Mouse (Mus musculus): ENCODE results near the gene Eid1.

- TF ChIP-seq POLR2A (IDR thresholded peaks at IDR 0.05; ENCODE audit: insufficient read length, low read depth), result no peak
- TF ChIP-seq USF1 (IDR thresholded peaks at IDR 0.05; ENCODE audit: low read depth), result no peak
- TF ChIP-seq TCF12 (IDR thresholded peaks at IDR 0.05; ENCODE audit: insufficient read depth, poor library complexity, severe bottlenecking), result no peak
- no peak for TF ChIP-seq MYOG (IDR thresholded peaks at IDR 0.05; ENCODE audit: control insufficient read depth in 1 of 3, insufficient read depth in 1 of 3, insufficient read length in 2 of 3, low read depth in 2 of 3)
- no peak for TF ChIP-seq E2F4 (IDR thresholded peaks at IDR 0.05; ENCODE audit: insufficient read depth)
- TF ChIP-seq MAX (IDR thresholded peaks at IDR 0.05; ENCODE audit: low read depth), result no peak
Observed at GRCm38 (mm10) chr2:125650742-125651352, 22.0 kb upstream of the Eid1 start.

Measured in myocyte (in vitro differentiated cells).